Mouse (Mus musculus): Measurements from ENCODE around the gene Megf6. TPM values are rescaled to one million over a fixed set of nuclear protein-coding genes. Genes with fewer than 3 reads are reported as not detected.

Megf6 gene
- total and polyA plus RNA-seq, 3 experiments: not detected

GRCm38 (mm10) chr4:154181001-154181400, 10.5 kb downstream of the Megf6 start:
- no peak overlapping the region for H3K9ac ChIP-seq (ENCODE audit: insufficient read depth, low read depth)
- TF ChIP-seq POLR2AphosphoS2 (IDR thresholded peaks at IDR 0.05; ENCODE audit: low read depth, low read length): no peak
- no peak for TF ChIP-seq TBP (conservative IDR thresholded peaks at IDR 0.05; ENCODE audit: low read depth, low read length)
- no peak for TF ChIP-seq EP300 (IDR thresholded peaks at IDR 0.05; ENCODE audit: low read length)
- TF ChIP-seq PAX5 (IDR thresholded peaks at IDR 0.05; ENCODE audit: low read length): no peak
- TF ChIP-seq USF1 (IDR thresholded peaks at IDR 0.05; ENCODE audit: low read depth, low read length): no peak
- no peak for TF ChIP-seq E2F4 (IDR thresholded peaks at IDR 0.05; ENCODE audit: insufficient replicate concordance, low read depth, low read length)
- no peak for TF ChIP-seq ZMIZ1 (IDR thresholded peaks at IDR 0.05; ENCODE audit: low read depth, low read length)
- no peak for TF ChIP-seq ZKSCAN1 (IDR thresholded peaks at IDR 0.05; ENCODE audit: borderline replicate concordance, low read depth, low read length)
- no peak overlapping the region for H3K4me2 ChIP-seq (ENCODE audit: insufficient read depth, low read depth, poor library complexity, severe bottlenecking)
- no peak overlapping the region for H3K4me3 ChIP-seq (replicated peaks in 1 of 3; ENCODE audit: low read depth in 2 of 3, low read length in 2 of 3, poor library complexity in 1 of 3)
- H3K4me1 ChIP-seq (ENCODE audit: control insufficient read depth in 1 of 2, insufficient read depth in 2 of 2): no peaks in the 10 kb centered on the region
- H3K79me2 ChIP-seq (replicated peaks; ENCODE audit: control insufficient read depth, extremely low read depth, insufficient read depth, poor library complexity, severe bottlenecking): no peaks in the 10 kb centered on the region
- in situ Hi-C loops (cut with MboI; ENCODE audit: low pct_ligation_motif_present, low pct_unique_long_range_greater_than_20kb, low sequenced_read_pairs) (no loop called here), dilution Hi-C loops (cut with MboI; ENCODE audit: extremely low pct_ligation_motif_present, extremely low pct_unique_long_range_greater_than_20kb, low sequenced_read_pairs) (no loop called here)
- H3K36me3 ChIP-seq (replicated peaks in 1 of 2; ENCODE audit: control insufficient read depth in 1 of 2, insufficient read depth in 1 of 2, low read length in 1 of 2): no peaks in the 10 kb centered on the region
- peaks cover 63% of the 10 kb centered on the region for H3K27me3 ChIP-seq (replicated peaks)
- no peak overlapping the region for H3K27ac ChIP-seq (ENCODE audit: insufficient read depth, low read depth)
- DNase-seq (ENCODE audit: extremely low read depth): no peak
- no peaks in the 10 kb centered on the region for H3K9me3 ChIP-seq (replicated peaks; ENCODE audit: low read length)

GRCm38 (mm10) chr4:154183566-154183965, 13.0 kb downstream of the Megf6 start:
- dilution Hi-C loops (cut with MboI; ENCODE audit: extremely low pct_ligation_motif_present, extremely low pct_unique_long_range_greater_than_20kb, low sequenced_read_pairs): no loop called here
- in situ Hi-C loops (cut with MboI; ENCODE audit: low pct_ligation_motif_present, low pct_unique_long_range_greater_than_20kb, low sequenced_read_pairs): no loop called here
- Histone ChIP-seq H3K36me3 (replicated peaks in 1 of 2; ENCODE audit: control insufficient read depth in 1 of 2, insufficient read depth in 1 of 2, low read length in 1 of 2) (no peaks in the 10 kb centered on the region), H3K4me3 (replicated peaks in 1 of 3; ENCODE audit: low read depth in 2 of 3, low read length in 2 of 3, poor library complexity in 1 of 3) (no peak overlapping the region), H3K4me1 (ENCODE audit: control insufficient read depth in 1 of 2, insufficient read depth in 2 of 2) (no peaks in the 10 kb centered on the region), H3K4me2 (ENCODE audit: insufficient read depth, low read depth, poor library complexity, severe bottlenecking) (no peak overlapping the region), H3K27ac (ENCODE audit: insufficient read depth, low read depth) (no peak overlapping the region), H3K79me2 (replicated peaks; ENCODE audit: control insufficient read depth, extremely low read depth, insufficient read depth, poor library complexity, severe bottlenecking) (no peaks in the 10 kb centered on the region), H3K9ac (ENCODE audit: insufficient read depth, low read depth) (no peak overlapping the region), H3K9me3 (replicated peaks; ENCODE audit: low read length) (no peaks in the 10 kb centered on the region), H3K27me3 (replicated peaks) (peaks cover 65% of the 10 kb centered on the region)
- DNase-seq (ENCODE audit: extremely low read depth): no peak
- no peak for TF ChIP-seq MAX (IDR thresholded peaks at IDR 0.05; ENCODE audit: low read length)
- no peak for TF ChIP-seq PAX5 (IDR thresholded peaks at IDR 0.05; ENCODE audit: low read length)
- TF ChIP-seq GABPA (IDR thresholded peaks at IDR 0.05; ENCODE audit: insufficient replicate concordance, low read depth, low read length): no peak
- TF ChIP-seq ZKSCAN1 (IDR thresholded peaks at IDR 0.05; ENCODE audit: borderline replicate concordance, low read depth, low read length): no peak
- TF ChIP-seq ELF1 (IDR thresholded peaks at IDR 0.05; ENCODE audit: low read depth, low read length): no peak
- TF ChIP-seq HCFC1 (IDR thresholded peaks at IDR 0.05; ENCODE audit: low read depth, low read length): no peak
- no peak for TF ChIP-seq MAZ (IDR thresholded peaks at IDR 0.05; ENCODE audit: low read depth, low read length)
- TF ChIP-seq RCOR1 (conservative IDR thresholded peaks at IDR 0.05; ENCODE audit: low read depth, low read length): no peak

GRCm38 (mm10) chr4:154185001-154185400, 14.5 kb downstream of the Megf6 start:
- H3K4me1 ChIP-seq (ENCODE audit: control insufficient read depth in 1 of 2, insufficient read depth in 2 of 2): no peaks in the 10 kb centered on the region
- H3K79me2 ChIP-seq (replicated peaks; ENCODE audit: control insufficient read depth, extremely low read depth, insufficient read depth, poor library complexity, severe bottlenecking): no peaks in the 10 kb centered on the region
- H3K9ac ChIP-seq (ENCODE audit: insufficient read depth, low read depth): no peak overlapping the region
- dilution Hi-C loops (cut with MboI; ENCODE audit: extremely low pct_ligation_motif_present, extremely low pct_unique_long_range_greater_than_20kb, low sequenced_read_pairs): no loop called here
- H3K27ac ChIP-seq (ENCODE audit: insufficient read depth, low read depth): no peak overlapping the region
- no peaks in the 10 kb centered on the region for H3K9me3 ChIP-seq (replicated peaks; ENCODE audit: low read length)
- no peak for DNase-seq (ENCODE audit: extremely low read depth)
- peaks cover 74% of the 10 kb centered on the region for H3K27me3 ChIP-seq (replicated peaks)
- no peak for TF ChIP-seq POLR2AphosphoS2 (IDR thresholded peaks at IDR 0.05; ENCODE audit: low read depth, low read length)
- TF ChIP-seq MAX (IDR thresholded peaks at IDR 0.05; ENCODE audit: low read length): no peak
- no peak for TF ChIP-seq RAD21 (IDR thresholded peaks at IDR 0.05; ENCODE audit: low read depth, low read length)
- no peak for TF ChIP-seq BHLHE40 (IDR thresholded peaks at IDR 0.05; ENCODE audit: low read depth, low read length)
- no peak for TF ChIP-seq ETS1 (conservative IDR thresholded peaks at IDR 0.05; ENCODE audit: low read depth, low read length)
- no peaks in the 10 kb centered on the region for H3K36me3 ChIP-seq (replicated peaks in 1 of 2; ENCODE audit: control insufficient read depth in 1 of 2, insufficient read depth in 1 of 2, low read length in 1 of 2)
- H3K4me3 ChIP-seq (replicated peaks in 1 of 3; ENCODE audit: low read depth in 2 of 3, low read length in 2 of 3, poor library complexity in 1 of 3): no peak overlapping the region
- in situ Hi-C loops (cut with MboI; ENCODE audit: low pct_ligation_motif_present, low pct_unique_long_range_greater_than_20kb, low sequenced_read_pairs): no loop called here
- no peak overlapping the region for H3K4me2 ChIP-seq (ENCODE audit: insufficient read depth, low read depth, poor library complexity, severe bottlenecking)

All from CH12.LX (cell line).